Mouse (Mus musculus): Measurements from ENCODE around the gene Arrdc3.

DNA sequence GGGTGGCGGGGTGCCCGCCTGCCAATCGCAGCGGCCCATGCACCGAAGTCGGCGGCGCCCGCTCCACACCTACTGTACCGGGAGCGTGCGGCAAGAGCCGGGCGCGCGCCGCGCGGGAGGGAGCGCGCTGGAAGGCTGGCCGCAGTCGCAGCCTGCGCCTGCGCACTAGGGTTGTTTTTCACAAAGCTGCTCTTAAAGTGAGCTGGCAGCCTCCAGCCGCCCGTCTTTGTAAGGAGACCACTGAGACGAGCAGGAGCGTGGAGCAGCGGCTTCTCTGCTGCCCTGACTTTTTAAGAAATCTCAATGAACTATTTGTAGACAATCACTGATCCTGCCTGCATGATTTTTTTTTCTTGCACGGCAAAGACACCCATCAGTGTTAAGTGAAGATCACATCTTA lies at the start of gene Arrdc3:
- TF ChIP-seq USF1 (IDR thresholded peaks at IDR 0.05; ENCODE audit: low read depth) (no peak), POLR2A (IDR thresholded peaks at IDR 0.05; ENCODE audit: insufficient read length, low read depth) (no peak), TCF3 (IDR thresholded peaks at IDR 0.05; ENCODE audit: insufficient read length, low read depth) (no peak), MYOD1 (IDR thresholded peaks at IDR 0.05; ENCODE audit: control insufficient read depth in 1 of 3, insufficient read length in 2 of 3, low read depth in 2 of 3) (peak in 1 of 3 experiments; percentile 0), SRF (IDR thresholded peaks at IDR 0.05; ENCODE audit: control insufficient read depth, insufficient read length, low read depth) (no peak), MYOG (IDR thresholded peaks at IDR 0.05; ENCODE audit: control insufficient read depth in 1 of 3, insufficient read depth in 1 of 3, insufficient read length in 2 of 3, low read depth in 2 of 3) (no peak), E2F4 (IDR thresholded peaks at IDR 0.05; ENCODE audit: insufficient read depth) (no peak), MAX (IDR thresholded peaks at IDR 0.05; ENCODE audit: low read depth) (no peak), REST (IDR thresholded peaks at IDR 0.05; ENCODE audit: insufficient read depth, insufficient read length) (no peak)

All from myocyte (in vitro differentiated cells).